Mouse (Mus musculus): Measurements from ENCODE around the gene Plcb4. TPM values are rescaled to one million over a fixed set of nuclear protein-coding genes. Genes with fewer than 3 reads are reported as not detected.

Plcb4 gene
- total RNA-seq, 1 experiment, result 24.0 TPM

GRCm38 (mm10) chr2:135811453-135812101 is 152.8 kb downstream of the Plcb4 start:
- Histone ChIP-seq H3K9ac (ENCODE audit: insufficient read depth, low read depth, low read length, poor library complexity, severe bottlenecking) (no peak overlapping the region), H3K4me1 (ENCODE audit: control insufficient read depth in 2 of 2, insufficient read depth in 2 of 2, low read length in 2 of 2, poor library complexity in 1 of 2) (0 out of 4 replicates have a peak, but pooled peaks cover 0 to 2% of the 10 kb centered on the region in 2 experiments), H3K27ac (ENCODE audit: insufficient read depth, low read depth, low read length, poor library complexity, severe bottlenecking) (no peak overlapping the region), H3K36me3 (ENCODE audit: control insufficient read depth, insufficient read depth, low read length, poor library complexity, severe bottlenecking) (0 out of 2 replicates have a peak, but pooled peaks cover 2% of the 10 kb centered on the region), H3K9me3 (ENCODE audit: control insufficient read depth, insufficient read depth, low read depth, low read length) (no peaks in the 10 kb centered on the region), H3K4me3 (ENCODE audit: insufficient read depth in 1 of 2, low read depth in 1 of 2, low read length in 2 of 2, poor library complexity in 1 of 2, severe bottlenecking in 1 of 2) (no peak overlapping the region)
- in situ Hi-C loops (cut with MboI; ENCODE audit: low sequenced_read_pairs in 2 of 2, unreplicated experiment in 2 of 2), result no loop called here
- no peak for DNase-seq (ENCODE audit: low read depth, low spot score)
- TF ChIP-seq CHD2 (IDR thresholded peaks at IDR 0.05; ENCODE audit: low read depth, low read length) (no peak), MAFK (IDR thresholded peaks at IDR 0.05; ENCODE audit: insufficient read depth, low read depth, low read length) (no peak), ZNF384 (IDR thresholded peaks at IDR 0.05; ENCODE audit: low read depth, low read length) (no peak), HCFC1 (IDR thresholded peaks at IDR 0.05; ENCODE audit: borderline replicate concordance, insufficient read depth, low read length) (no peak), ZC3H11A (IDR thresholded peaks at IDR 0.05; ENCODE audit: borderline replicate concordance, low read depth, low read length) (no peak)

GRCm38 (mm10) chr2:135812701-135813246 is 154.0 kb downstream of the Plcb4 start:
- Histone ChIP-seq H3K9ac (ENCODE audit: insufficient read depth, low read depth, low read length, poor library complexity, severe bottlenecking) (no peak overlapping the region), H3K36me3 (ENCODE audit: control insufficient read depth, insufficient read depth, low read length, poor library complexity, severe bottlenecking) (0 out of 2 replicates have a peak, but pooled peaks cover 2% of the 10 kb centered on the region), H3K4me1 (ENCODE audit: control insufficient read depth in 2 of 2, insufficient read depth in 2 of 2, low read length in 2 of 2, poor library complexity in 1 of 2) (0 out of 4 replicates have a peak, but pooled peaks cover 0 to 2% of the 10 kb centered on the region in 2 experiments), H3K4me3 (ENCODE audit: insufficient read depth in 1 of 2, low read depth in 1 of 2, low read length in 2 of 2, poor library complexity in 1 of 2, severe bottlenecking in 1 of 2) (no peak overlapping the region), H3K27ac (ENCODE audit: insufficient read depth, low read depth, low read length, poor library complexity, severe bottlenecking) (no peak overlapping the region), H3K9me3 (ENCODE audit: control insufficient read depth, insufficient read depth, low read depth, low read length) (no peaks in the 10 kb centered on the region)
- TF ChIP-seq MAFK (IDR thresholded peaks at IDR 0.05; ENCODE audit: insufficient read depth, low read depth, low read length) (no peak), HCFC1 (IDR thresholded peaks at IDR 0.05; ENCODE audit: borderline replicate concordance, insufficient read depth, low read length) (no peak), ZNF384 (IDR thresholded peaks at IDR 0.05; ENCODE audit: low read depth, low read length) (no peak), ZC3H11A (IDR thresholded peaks at IDR 0.05; ENCODE audit: borderline replicate concordance, low read depth, low read length) (no peak), CHD2 (IDR thresholded peaks at IDR 0.05; ENCODE audit: low read depth, low read length) (no peak)
- DNase-seq (ENCODE audit: low read depth, low spot score), result no peak
- in situ Hi-C loops (cut with MboI; ENCODE audit: low sequenced_read_pairs in 2 of 2, unreplicated experiment in 2 of 2), result no loop called here

GRCm38 (mm10) chr2:135820691-135821090 is 161.9 kb downstream of the Plcb4 start:
- in situ Hi-C loops (cut with MboI; ENCODE audit: low sequenced_read_pairs in 2 of 2, unreplicated experiment in 2 of 2), result no loop called here
- Histone ChIP-seq H3K27ac (ENCODE audit: insufficient read depth, low read depth, low read length, poor library complexity, severe bottlenecking) (no peak overlapping the region), H3K9me3 (ENCODE audit: control insufficient read depth, insufficient read depth, low read depth, low read length) (no peaks in the 10 kb centered on the region), H3K9ac (ENCODE audit: insufficient read depth, low read depth, low read length, poor library complexity, severe bottlenecking) (no peak overlapping the region), H3K4me1 (ENCODE audit: control insufficient read depth in 2 of 2, insufficient read depth in 2 of 2, low read length in 2 of 2, poor library complexity in 1 of 2) (no peaks in the 10 kb centered on the region), H3K4me3 (ENCODE audit: insufficient read depth in 1 of 2, low read depth in 1 of 2, low read length in 2 of 2, poor library complexity in 1 of 2, severe bottlenecking in 1 of 2) (no peak overlapping the region), H3K36me3 (ENCODE audit: control insufficient read depth, insufficient read depth, low read length, poor library complexity, severe bottlenecking) (no peaks in the 10 kb centered on the region)
- DNase-seq (ENCODE audit: low read depth, low spot score), result no peak
- no peak for TF ChIP-seq MAFK (IDR thresholded peaks at IDR 0.05; ENCODE audit: insufficient read depth, low read depth, low read length)
- no peak for TF ChIP-seq ZNF384 (IDR thresholded peaks at IDR 0.05; ENCODE audit: low read depth, low read length)
- no peak for TF ChIP-seq HCFC1 (IDR thresholded peaks at IDR 0.05; ENCODE audit: borderline replicate concordance, insufficient read depth, low read length)
- no peak for TF ChIP-seq ZC3H11A (IDR thresholded peaks at IDR 0.05; ENCODE audit: borderline replicate concordance, low read depth, low read length)
- no peak for TF ChIP-seq CHD2 (IDR thresholded peaks at IDR 0.05; ENCODE audit: low read depth, low read length)

GRCm38 (mm10) chr2:135823690-135824089 is 164.9 kb downstream of the Plcb4 start:
- Histone ChIP-seq H3K27ac (ENCODE audit: insufficient read depth, low read depth, low read length, poor library complexity, severe bottlenecking) (no peak overlapping the region), H3K36me3 (ENCODE audit: control insufficient read depth, insufficient read depth, low read length, poor library complexity, severe bottlenecking) (no peaks in the 10 kb centered on the region), H3K9me3 (ENCODE audit: control insufficient read depth, insufficient read depth, low read depth, low read length) (no peaks in the 10 kb centered on the region), H3K4me1 (ENCODE audit: control insufficient read depth in 2 of 2, insufficient read depth in 2 of 2, low read length in 2 of 2, poor library complexity in 1 of 2) (peaks cover 2 to 3% of the 10 kb centered on the region in 2 experiments; a peak in 2 of 4 replicates), H3K4me3 (ENCODE audit: insufficient read depth in 1 of 2, low read depth in 1 of 2, low read length in 2 of 2, poor library complexity in 1 of 2, severe bottlenecking in 1 of 2) (no peak overlapping the region), H3K9ac (ENCODE audit: insufficient read depth, low read depth, low read length, poor library complexity, severe bottlenecking) (no peak overlapping the region)
- DNase-seq (ENCODE audit: low read depth, low spot score), result no peak
- in situ Hi-C loops (cut with MboI; ENCODE audit: low sequenced_read_pairs in 2 of 2, unreplicated experiment in 2 of 2), result no loop called here
- no peak for TF ChIP-seq MAFK (IDR thresholded peaks at IDR 0.05; ENCODE audit: insufficient read depth, low read depth, low read length)
- TF ChIP-seq HCFC1 (IDR thresholded peaks at IDR 0.05; ENCODE audit: borderline replicate concordance, insufficient read depth, low read length), result no peak
- no peak for TF ChIP-seq ZC3H11A (IDR thresholded peaks at IDR 0.05; ENCODE audit: borderline replicate concordance, low read depth, low read length)
- no peak for TF ChIP-seq ZNF384 (IDR thresholded peaks at IDR 0.05; ENCODE audit: low read depth, low read length)
- no peak for TF ChIP-seq CHD2 (IDR thresholded peaks at IDR 0.05; ENCODE audit: low read depth, low read length)
